In the genomic region with DNA sequence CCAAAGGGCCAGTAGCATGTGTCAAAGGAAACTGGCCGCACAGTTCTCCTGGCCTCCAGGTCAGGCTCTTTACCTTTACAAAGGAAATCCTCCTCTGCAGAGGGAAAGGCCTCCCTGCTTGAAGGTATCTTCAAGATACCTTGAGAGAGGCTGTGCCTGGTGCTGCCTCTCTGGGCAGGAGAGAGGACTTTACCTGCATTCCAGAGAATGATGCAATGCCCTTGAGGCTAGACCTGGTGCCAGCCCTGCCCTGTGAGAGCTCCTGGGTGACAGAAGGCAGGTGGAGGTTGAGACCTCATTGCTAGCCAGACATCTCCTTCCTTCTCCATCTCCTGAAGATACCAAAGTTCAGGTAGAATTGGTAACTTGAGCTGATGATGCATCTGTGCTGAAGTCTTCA, we compare ENCODE assay signal across 14 mouse cellular contexts.
"Had no signal": no experiment of that assay in that cellular context is flagged by ENCODE, and none has a peak within 500 bp of the region (broad histone marks: within the 10 kb centered on the region; RNA-seq: fewer than 3 reads in every experiment).

No protein-coding gene starts in this region.

- ATAC-seq: liver, embryonic 12.5 days; midbrain, embryonic 13.5 days; midbrain, embryonic 15.5 days had no signal

- H3K27ac ChIP-seq: liver, embryonic 12.5 days; liver, embryonic 14.5 days; macrophage; midbrain, embryonic 13.5 days; midbrain, embryonic 15.5 days; neural tube, embryonic 12.5 days; stomach, embryonic 15.5 days; stomach, postnatal 0 days had no signal

- H3K4me1 ChIP-seq: liver, embryonic 12.5 days; midbrain, embryonic 13.5 days; midbrain, embryonic 15.5 days; neural tube, embryonic 12.5 days; stomach, embryonic 15.5 days had no signal

- H3K36me3 ChIP-seq: liver, embryonic 12.5 days; midbrain, embryonic 13.5 days; midbrain, embryonic 15.5 days; neural tube, embryonic 12.5 days; stomach, embryonic 15.5 days had no signal

- H3K4me3 ChIP-seq: liver, embryonic 12.5 days; midbrain, embryonic 13.5 days; midbrain, embryonic 15.5 days; neural tube, embryonic 12.5 days; stomach, embryonic 15.5 days had no signal

- DNase-seq: lung, embryonic 14.5 days; right cerebral cortex, postnatal 14 days; thymus, adult 2 months; thymus, postnatal 25 days; thymus, postnatal 4 days had no signal

- H3K4me2 ChIP-seq: liver, embryonic 12.5 days; lung, embryonic 14.5 days; midbrain, embryonic 11.5 days; midbrain, embryonic 13.5 days; midbrain, embryonic 15.5 days; neural tube, embryonic 12.5 days; stomach, embryonic 15.5 days had no signal

- H3K9me3 ChIP-seq: liver, embryonic 12.5 days; midbrain, embryonic 13.5 days; midbrain, embryonic 15.5 days; neural tube, embryonic 12.5 days; stomach, embryonic 15.5 days had no signal

- H3K27me3 ChIP-seq: liver, embryonic 12.5 days; midbrain, embryonic 13.5 days; midbrain, embryonic 15.5 days; neural tube, embryonic 12.5 days; stomach, embryonic 15.5 days had no signal

- H3K9ac ChIP-seq: liver, embryonic 12.5 days; liver, embryonic 14.5 days; lung, embryonic 14.5 days; midbrain, embryonic 13.5 days; midbrain, embryonic 15.5 days; neural tube, embryonic 12.5 days; stomach, embryonic 15.5 days had no signal
